Mouse (Mus musculus) CD4-positive, CD25-positive, alpha-beta regulatory T cell, adult 9 weeks (primary cell): Measurements from ENCODE around the gene Elf1. TPM values are rescaled to one million over a fixed set of nuclear protein-coding genes. Genes with fewer than 3 reads are reported as not detected.

Experiments
- polyA plus RNA-seq: library from polyadenylated mRNA; unstranded; fragments of 100-300 nt; shearing (Covaris generic); gene quantifications from one replicate; pipeline ENCODE4 v1.2.1, GENCODE M21; 2017

Elf1 gene
- 198 TPM for polyA plus RNA-seq

GRCm38 (mm10) chr14:79480624-79481338, at the start of gene Elf1:
Gene Elf1, plus strand, starts transcription at chr14:79481194.

DNA sequence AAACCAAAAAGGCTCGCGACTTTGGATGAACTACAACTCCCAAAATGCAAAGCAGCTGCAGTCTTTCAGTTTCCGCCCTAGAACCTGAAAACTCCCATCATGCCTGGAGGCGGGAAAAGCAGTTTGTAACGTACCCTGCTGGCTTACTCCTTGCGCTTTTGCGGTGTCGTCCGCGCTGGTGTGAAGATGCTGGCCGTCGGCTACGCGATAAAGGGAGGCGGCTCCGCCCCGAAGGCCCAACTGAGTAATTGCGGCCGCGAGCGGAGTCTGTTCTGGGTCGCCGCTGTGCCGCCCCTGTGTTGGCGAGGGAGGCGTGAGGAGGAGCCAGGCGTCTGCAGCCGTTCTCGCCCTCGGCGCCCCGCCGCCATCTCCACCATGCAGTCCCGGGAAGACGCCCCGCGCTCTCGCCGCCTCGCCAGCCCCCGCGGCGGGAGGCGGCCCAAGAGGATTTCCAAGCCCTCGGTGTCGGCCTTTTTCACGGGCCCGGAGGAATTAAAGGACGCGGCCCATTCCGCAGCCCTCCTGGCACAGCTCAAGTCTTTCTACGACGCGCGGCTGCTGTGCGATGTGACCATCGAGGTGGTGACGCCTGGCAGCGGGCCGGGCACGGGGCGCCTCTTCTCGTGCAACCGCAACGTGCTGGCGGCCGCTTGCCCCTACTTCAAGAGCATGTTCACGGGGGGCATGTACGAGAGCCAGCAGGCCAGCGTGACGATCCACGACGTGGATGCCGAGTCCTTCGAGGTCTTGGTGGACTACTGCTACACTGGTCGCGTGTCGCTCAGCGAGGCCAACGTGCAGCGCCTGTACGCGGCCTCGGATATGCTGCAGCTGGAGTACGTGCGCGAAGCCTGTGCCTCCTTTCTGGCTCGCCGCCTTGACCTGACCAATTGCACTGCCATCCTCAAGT, 29.1 kb upstream of the Elf1 start, which contains the start of gene Kbtbd6:
Gene Kbtbd6, plus strand, starts transcription at position 155 of the 910 bp plus-strand sequence.

GRCm38 (mm10) chr14:79481339-79482151, 551 bp downstream of the Elf1 start, which contains the start of gene Wbp4:
Gene Wbp4, minus strand, starts transcription at chr14:79481520.

DNA sequence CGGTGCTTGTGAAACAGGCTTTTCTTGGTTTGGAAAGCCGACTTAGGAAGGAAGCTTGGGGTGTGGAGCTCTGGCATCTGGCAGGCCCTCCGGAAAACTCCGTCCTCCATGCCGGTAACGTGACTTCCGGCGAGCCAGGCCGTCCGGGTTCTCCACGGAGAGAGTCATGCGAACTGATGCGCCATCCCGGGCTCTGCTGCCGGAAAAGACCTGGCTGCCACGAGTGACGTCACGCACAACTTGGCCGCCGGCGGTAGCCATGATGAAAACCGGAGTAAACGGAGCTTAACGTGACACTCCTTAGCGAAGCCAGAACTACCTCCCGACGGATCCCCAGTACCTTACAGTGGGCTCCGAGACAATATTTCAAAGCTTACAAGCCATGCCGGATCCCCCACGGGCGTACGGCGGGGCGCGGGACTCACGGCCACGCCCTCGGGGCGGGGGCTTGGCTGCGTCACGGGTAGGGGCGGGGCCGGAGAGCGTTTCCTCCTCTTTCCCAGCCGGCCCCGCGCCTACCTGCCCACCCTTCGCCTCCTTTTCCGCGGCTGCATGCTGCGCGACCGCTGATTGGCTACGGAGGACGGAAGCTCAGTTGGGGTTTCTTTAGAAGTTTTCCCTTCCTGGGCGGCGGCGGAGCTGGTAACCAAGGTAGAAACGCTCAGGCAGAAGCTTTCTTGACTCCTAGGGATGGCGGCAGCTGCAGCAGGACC, 106.3 kb downstream of the Elf1 start, which contains the start of gene Sugt1:
Gene Sugt1, plus strand, starts transcription at position 553 of the 713 bp plus-strand sequence.

Other genes starting within 250 kb of the Elf1 start
- gene Zfp957, start 233.8 kb upstream of the Elf1 start, polyA plus RNA-seq = not detected
- gene Rgcc, start 179.5 kb upstream of the Elf1 start, polyA plus RNA-seq = 13.5 TPM
- gene Naa16, start 90.4 kb upstream of the Elf1 start, polyA plus RNA-seq = 58.4 TPM
- 6.4 TPM for gene Mtrf1, start 83.4 kb upstream of the Elf1 start, polyA plus RNA-seq
- 2.1 TPM for gene Kbtbd7, start 54.7 kb upstream of the Elf1 start, polyA plus RNA-seq
- gene Kbtbd6, start 29.4 kb upstream of the Elf1 start, polyA plus RNA-seq = 0.14 TPM
- 36.8 TPM for gene Wbp4, start 326 bp downstream of the Elf1 start, polyA plus RNA-seq
- gene Sugt1, start 106.5 kb downstream of the Elf1 start, polyA plus RNA-seq = 133 TPM
- not detected for gene Cnmd, start 181.0 kb downstream of the Elf1 start, polyA plus RNA-seq